Mouse (Mus musculus) forebrain, embryonic 12.5 days (tissue): ENCODE measurements at regions not wholly inside any gene's neighbourhood (a gene's known extent, or its start where the extent isn't known, plus 50 kb on each side); places are given as distances from the start of the nearest gene placed in this dataset.

Experiments used
- ATAC-seq: fragments of 200-750 bp; cut with Nextera tagmentation; 2 replicates; pipeline ENCODE4 v1.8.0; 2017; ENCODE audit warnings: moderate TSS enrichment; ENCODE audit not compliant: low FRiP score
- H3K27ac ChIP-seq: fragments of 300-500 bp; sonication (generic); 2 replicates; pipeline ENCODE4 v1.5.1; 2016; ENCODE audit warnings: mild to moderate bottlenecking
- H3K27me3 ChIP-seq: fragments of 300-500 bp; sonication (generic); 2 replicates; pipeline ENCODE4 v1.6.1; 2016; ENCODE audit warnings: mild to moderate bottlenecking
- H3K36me3 ChIP-seq: fragments of 300-500 bp; sonication (generic); replicated peaks from 2 replicates; pipeline ENCODE4 v1.6.1; 2016; ENCODE audit warnings: mild to moderate bottlenecking
- H3K4me1 ChIP-seq: fragments of 300-500 bp; sonication (generic); 2 replicates; pipeline ENCODE4 v1.6.1; 2016
- H3K4me2 ChIP-seq: fragments of 300-500 bp; sonication (generic); 2 replicates; pipeline ENCODE4 v1.6.1; 2016; ENCODE audit warnings: mild to moderate bottlenecking, moderate library complexity
- H3K4me3 ChIP-seq: fragments of 300-500 bp; sonication (generic); replicated peaks from 2 replicates; pipeline ENCODE4 v1.5.1; 2016; ENCODE audit warnings: mild to moderate bottlenecking
- H3K9ac ChIP-seq: fragments of 300-500 bp; sonication (generic); 2 replicates; pipeline ENCODE4 v1.6.1; 2016; ENCODE audit warnings: mild to moderate bottlenecking
- H3K9me3 ChIP-seq: fragments of 300-500 bp; sonication (generic); 2 replicates; pipeline ENCODE4 v1.6.1; 2016
- WGBS: fragments of 180-500 bp; shearing (Covaris S2); methylation state at CpG from one replicate; pipeline ENCODE4 v1.1.7; 2016; 5-methylcytosine and 5-hydroxymethylcytosine counted together

GRCm38 (mm10) chr3:147325522-147325921, 473.4 kb downstream of the Ttll7 start:
- Histone ChIP-seq H3K36me3 (no peaks in the 10 kb centered on the region), H3K9ac (no peak overlapping the region), H3K4me2 (no peak overlapping the region), H3K9me3 (no peaks in the 10 kb centered on the region), H3K27ac (no peak overlapping the region), H3K4me1 (no peaks in the 10 kb centered on the region), H3K4me3 (no peak overlapping the region), H3K27me3 (no peaks in the 10 kb centered on the region)
- WGBS, result 92% methylated on average over 2 of the region's 2 CpGs
- no peak for ATAC-seq

- ATAC-seq, result no peak
- Histone ChIP-seq H3K27ac (no peak overlapping the region), H3K36me3 (no peaks in the 10 kb centered on the region), H3K9me3 (no peaks in the 10 kb centered on the region), H3K9ac (no peak overlapping the region), H3K4me2 (no peak overlapping the region), H3K27me3 (no peaks in the 10 kb centered on the region), H3K4me1 (no peaks in the 10 kb centered on the region; the same call in 1 of the 2 replicates), H3K4me3 (no peak overlapping the region)
- WGBS, result 77% methylated on average over 6 of the region's 6 CpGs
Observed at GRCm38 (mm10) chr3:147334301-147334700, 482.1 kb downstream of the Ttll7 start.

- WGBS, result 25% methylated on average over 7 of the region's 7 CpGs
- no peak overlapping the region for H3K4me3 ChIP-seq
- H3K9me3 ChIP-seq, result no peaks in the 10 kb centered on the region
- no peak overlapping the region for H3K4me2 ChIP-seq
- no peaks in the 10 kb centered on the region for H3K27me3 ChIP-seq
- H3K27ac ChIP-seq, result no peak overlapping the region
- ATAC-seq, result no peak
- H3K36me3 ChIP-seq, result no peaks in the 10 kb centered on the region
- H3K4me1 ChIP-seq, result no peaks in the 10 kb centered on the region; the same call in 1 of the 2 replicates
- no peak overlapping the region for H3K9ac ChIP-seq
Observed at GRCm38 (mm10) chr3:147335286-147335685, 483.1 kb downstream of the Ttll7 start.

DNA sequence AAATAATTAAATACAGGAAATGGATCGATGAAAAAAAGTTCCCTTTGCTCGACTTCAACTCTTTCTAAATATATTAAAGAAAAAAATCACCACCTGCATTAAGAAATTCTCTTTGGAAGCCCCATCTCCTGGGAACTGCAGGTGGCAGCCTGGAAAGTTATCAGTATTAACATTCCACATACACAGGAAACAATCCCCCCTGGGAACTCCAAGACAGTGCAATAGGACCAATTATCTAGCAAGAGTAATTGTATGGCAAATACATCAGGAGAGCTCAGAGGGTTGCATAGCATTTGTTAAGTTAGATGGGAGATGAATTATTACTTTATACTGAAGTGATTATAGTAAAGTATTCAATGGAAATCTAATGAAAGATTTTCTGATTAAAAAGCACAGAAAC, 487.3 kb downstream of the Ttll7 start:
- no peaks in the 10 kb centered on the region; the same call in 1 of the 2 replicates for H3K4me1 ChIP-seq
- H3K27me3 ChIP-seq, result no peaks in the 10 kb centered on the region
- H3K4me3 ChIP-seq, result no peak overlapping the region
- no peak overlapping the region for H3K27ac ChIP-seq
- no peaks in the 10 kb centered on the region for H3K36me3 ChIP-seq
- no peaks in the 10 kb centered on the region for H3K9me3 ChIP-seq
- no peak for ATAC-seq
- 80% methylated on average over 2 of the region's 2 CpGs for WGBS
- H3K9ac ChIP-seq, result no peak overlapping the region
- H3K4me2 ChIP-seq, result no peak overlapping the region

DNA sequence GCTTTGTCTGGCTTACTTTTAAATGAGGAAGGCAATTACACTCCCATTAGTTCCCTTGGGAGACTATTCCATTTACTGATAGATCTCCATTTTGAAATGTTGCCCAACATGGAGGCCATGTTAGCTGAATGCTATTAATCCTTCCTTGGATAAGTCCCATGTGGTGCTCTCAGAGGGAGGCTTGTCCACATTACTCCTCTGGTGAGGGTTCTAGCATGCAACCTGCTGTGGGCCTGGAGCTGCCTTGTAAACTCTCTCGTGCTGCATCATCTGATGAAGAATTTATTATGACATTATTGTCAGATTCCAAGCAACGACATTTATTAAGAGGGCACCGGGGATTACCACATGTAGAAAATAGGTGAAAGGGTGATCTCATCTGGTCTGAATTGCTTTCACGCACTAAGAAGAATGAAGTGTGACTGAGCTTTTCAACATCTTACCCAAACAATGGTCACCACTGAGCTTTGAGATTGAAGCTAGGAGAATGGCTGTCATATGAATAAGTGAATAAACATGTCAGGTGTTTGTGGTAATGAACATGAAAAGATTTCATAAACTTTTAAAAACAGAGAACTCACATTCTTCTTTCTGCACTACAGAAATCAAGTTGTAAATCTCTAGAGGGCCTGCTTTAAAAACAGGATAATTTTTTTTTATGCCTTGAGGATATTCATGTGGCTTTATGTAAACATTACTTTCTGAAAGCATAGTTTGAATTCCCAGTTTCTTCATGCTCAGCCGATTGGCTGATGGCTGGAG, 495.3 kb downstream of the Ttll7 start:
- no peak overlapping the region for H3K4me2 ChIP-seq
- 38% methylated on average over 5 of the region's 5 CpGs for WGBS
- H3K27me3 ChIP-seq, result no peaks in the 10 kb centered on the region
- H3K9me3 ChIP-seq, result no peaks in the 10 kb centered on the region
- no peak overlapping the region for H3K9ac ChIP-seq
- H3K4me1 ChIP-seq, result no peaks in the 10 kb centered on the region
- no peak for ATAC-seq
- no peak overlapping the region for H3K4me3 ChIP-seq
- no peaks in the 10 kb centered on the region for H3K36me3 ChIP-seq
- H3K27ac ChIP-seq, result no peak overlapping the region

DNA sequence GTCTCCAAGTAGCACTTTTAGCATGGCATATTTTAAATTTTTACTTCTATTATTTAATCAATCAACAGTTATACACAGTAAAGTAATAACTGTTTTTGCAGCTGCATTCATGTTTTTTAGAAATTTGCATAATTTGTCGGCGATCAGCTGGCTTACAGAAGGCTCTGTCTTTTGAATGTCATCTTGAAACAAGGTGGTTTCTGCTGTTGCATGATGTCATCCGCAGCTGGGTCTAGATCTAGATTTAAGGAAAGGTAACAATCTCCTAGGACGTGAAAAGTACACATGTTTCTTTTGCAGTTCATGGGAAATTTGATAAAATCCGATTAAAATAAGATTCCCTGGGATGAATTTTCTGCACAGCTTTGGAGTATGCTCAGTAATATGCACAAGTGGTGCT, 534.9 kb downstream of the Ttll7 start:
- ATAC-seq, result no peak
- H3K27ac ChIP-seq, result no peak overlapping the region
- peaks cover 5% of the 10 kb centered on the region for H3K4me1 ChIP-seq
- H3K4me3 ChIP-seq, result no peak overlapping the region
- H3K9ac ChIP-seq, result no peak overlapping the region
- no peaks in the 10 kb centered on the region for H3K27me3 ChIP-seq
- H3K9me3 ChIP-seq, result no peaks in the 10 kb centered on the region
- no peaks in the 10 kb centered on the region for H3K36me3 ChIP-seq
- no peak overlapping the region for H3K4me2 ChIP-seq
- WGBS, result 86% methylated on average over 5 of the region's 5 CpGs

DNA sequence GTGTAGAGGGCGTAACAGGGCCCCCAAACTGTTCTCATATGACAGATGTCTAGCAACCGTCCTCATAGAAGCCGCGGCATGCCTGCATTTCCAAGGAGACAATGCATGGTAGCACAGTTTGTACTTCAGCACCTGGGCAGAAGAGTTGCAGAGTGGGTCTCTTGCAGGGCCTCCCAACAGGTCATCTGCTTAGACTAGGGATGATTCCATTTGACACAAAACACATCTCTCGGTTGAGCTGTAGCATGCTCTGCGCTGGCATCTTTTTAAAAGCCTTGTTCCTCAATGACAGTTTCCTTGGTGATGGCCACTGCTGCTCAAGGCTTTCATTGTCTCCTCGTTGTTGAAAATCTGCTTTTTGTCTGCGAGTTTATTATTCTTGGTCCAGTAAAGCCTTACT, 546.1 kb downstream of the Ttll7 start:
- Histone ChIP-seq H3K9me3 (no peaks in the 10 kb centered on the region), H3K36me3 (no peaks in the 10 kb centered on the region), H3K27me3 (no peaks in the 10 kb centered on the region), H3K4me3 (no peak overlapping the region), H3K4me2 (no peak overlapping the region), H3K27ac (no peak overlapping the region), H3K4me1 (peaks cover 8% of the 10 kb centered on the region), H3K9ac (no peak overlapping the region)
- no peak for ATAC-seq
- 58% methylated on average over 8 of the region's 8 CpGs for WGBS

- H3K27ac ChIP-seq, result no peak overlapping the region
- ATAC-seq, result no peak
- H3K9ac ChIP-seq, result no peak overlapping the region
- WGBS, result 89% methylated on average over 4 of the region's 4 CpGs
- H3K9me3 ChIP-seq, result no peaks in the 10 kb centered on the region
- no peak overlapping the region for H3K4me3 ChIP-seq
- no peaks in the 10 kb centered on the region for H3K4me1 ChIP-seq
- H3K27me3 ChIP-seq, result no peaks in the 10 kb centered on the region
- no peaks in the 10 kb centered on the region for H3K36me3 ChIP-seq
- no peak overlapping the region for H3K4me2 ChIP-seq
Observed at GRCm38 (mm10) chr3:147412274-147412673, 560.1 kb downstream of the Ttll7 start.

GRCm38 (mm10) chr3:147416926-147417325, 564.8 kb downstream of the Ttll7 start:
- Histone ChIP-seq H3K36me3 (no peaks in the 10 kb centered on the region), H3K4me3 (no peak overlapping the region), H3K9me3 (no peaks in the 10 kb centered on the region), H3K4me2 (no peak overlapping the region), H3K27me3 (no peaks in the 10 kb centered on the region), H3K9ac (no peak overlapping the region), H3K27ac (no peak overlapping the region), H3K4me1 (no peaks in the 10 kb centered on the region; the same call in 1 of the 2 replicates)
- WGBS, result 81% methylated on average over 3 of the region's 3 CpGs
- no peak for ATAC-seq

GRCm38 (mm10) chr3:147419129-147419528, 567.0 kb downstream of the Ttll7 start:
- no peak overlapping the region for H3K27ac ChIP-seq
- H3K4me2 ChIP-seq, result no peak overlapping the region
- no peaks in the 10 kb centered on the region for H3K9me3 ChIP-seq
- H3K9ac ChIP-seq, result no peak overlapping the region
- no peaks in the 10 kb centered on the region for H3K36me3 ChIP-seq
- ATAC-seq, result no peak
- no peak overlapping the region for H3K4me3 ChIP-seq
- peaks cover 13% of the 10 kb centered on the region for H3K4me1 ChIP-seq
- WGBS, result 24% methylated on average over 3 of the region's 3 CpGs
- H3K27me3 ChIP-seq, result no peaks in the 10 kb centered on the region

- Histone ChIP-seq H3K9ac (no peak overlapping the region), H3K27ac (no peak overlapping the region), H3K36me3 (no peaks in the 10 kb centered on the region), H3K27me3 (no peaks in the 10 kb centered on the region), H3K4me3 (no peak overlapping the region), H3K4me1 (peaks cover 15% of the 10 kb centered on the region), H3K9me3 (no peaks in the 10 kb centered on the region), H3K4me2 (no peak overlapping the region)
- no peak for ATAC-seq
- WGBS, result 80% methylated on average over 5 of the region's 5 CpGs
Observed at GRCm38 (mm10) chr3:147422196-147422595, 570.0 kb downstream of the Ttll7 start.

GRCm38 (mm10) chr3:147423895-147424575, 571.9 kb downstream of the Ttll7 start:
- no peaks in the 10 kb centered on the region for H3K36me3 ChIP-seq
- H3K4me1 ChIP-seq, result peaks cover 15% of the 10 kb centered on the region
- H3K9ac ChIP-seq, result no peak overlapping the region
- H3K27ac ChIP-seq, result no peak overlapping the region
- WGBS, result 22% methylated on average over 2 of the region's 2 CpGs
- no peak overlapping the region for H3K4me3 ChIP-seq
- no peak overlapping the region for H3K4me2 ChIP-seq
- no peaks in the 10 kb centered on the region for H3K9me3 ChIP-seq
- H3K27me3 ChIP-seq, result no peaks in the 10 kb centered on the region
- ATAC-seq, result peak; percentile 36; the same call in 1 of the 2 replicates

- H3K36me3 ChIP-seq, result no peaks in the 10 kb centered on the region
- no peaks in the 10 kb centered on the region for H3K27me3 ChIP-seq
- H3K4me1 ChIP-seq, result peaks cover 5% of the 10 kb centered on the region
- no peak overlapping the region for H3K4me2 ChIP-seq
- H3K27ac ChIP-seq, result no peak overlapping the region
- no peak for ATAC-seq
- H3K9me3 ChIP-seq, result no peaks in the 10 kb centered on the region
- H3K4me3 ChIP-seq, result no peak overlapping the region
- 53% methylated on average over 10 of the region's 10 CpGs for WGBS
- no peak overlapping the region for H3K9ac ChIP-seq
Observed at GRCm38 (mm10) chr3:147428837-147429236, 576.7 kb downstream of the Ttll7 start.
